Mouse (Mus musculus) stomach, postnatal 0 days (tissue): Measurements from ENCODE around the gene Kctd21. TPM values are rescaled to one million over a fixed set of nuclear protein-coding genes. Genes with fewer than 3 reads are reported as not detected.
A peak's percentile ranks its signal among the peaks of the same experiment; 100 is the strongest.

ENCODE experiments used
- ATAC-seq: fragments of 200-750 bp; cut with Nextera tagmentation; 2 replicates; pipeline ENCODE4 v1.8.0; 2017; ENCODE audit not compliant: low FRiP score, low TSS enrichment
- DNase-seq: peaks from one replicate; pipeline ENCODE4 v3.0.0-alpha.2; 2016; ENCODE audit warnings: low spot score
- H3K27ac ChIP-seq: fragments of 300-500 bp; sonication (generic); replicated peaks from 2 replicates; pipeline ENCODE4 v1.5.1; 2014; ENCODE audit warnings: mild to moderate bottlenecking, control low read depth
- H3K27me3 ChIP-seq: fragments of 300-500 bp; sonication (generic); 2 replicates; pipeline ENCODE4 v1.6.1; 2014; ENCODE audit warnings: low read length; ENCODE audit not compliant: control insufficient read depth, insufficient read depth
- H3K36me3 ChIP-seq: fragments of 300-500 bp; sonication (generic); 2 replicates; pipeline ENCODE4 v1.6.1; 2014; ENCODE audit warnings: low read length, mixed read lengths; ENCODE audit not compliant: control insufficient read depth, insufficient read depth
- H3K4me1 ChIP-seq: fragments of 300-500 bp; sonication (generic); replicated peaks from 2 replicates; pipeline ENCODE4 v1.6.1; 2014; ENCODE audit warnings: antibody characterized with exemption; ENCODE audit not compliant: control insufficient read depth, insufficient read depth
- H3K4me2 ChIP-seq: fragments of 300-500 bp; sonication (generic); replicated peaks from 2 replicates; pipeline ENCODE4 v1.6.1; 2014; ENCODE audit warnings: low read depth, mild to moderate bottlenecking, control low read depth, moderate library complexity
- H3K4me3 ChIP-seq: fragments of 300-500 bp; sonication (generic); 2 replicates; pipeline ENCODE4 v1.5.1; 2014; ENCODE audit warnings: low read depth, low read length, control low read depth
- H3K9ac ChIP-seq: fragments of 300-500 bp; sonication (generic); 2 replicates; pipeline ENCODE4 v1.6.1; 2014; ENCODE audit warnings: mild to moderate bottlenecking, low read length, control low read depth, mixed read lengths
- H3K9me3 ChIP-seq: fragments of 300-500 bp; sonication (generic); 2 replicates; pipeline ENCODE4 v1.6.1; 2016; ENCODE audit warnings: low read length; ENCODE audit not compliant: control insufficient read depth
- CTCF ChIP-seq: IDR thresholded peaks from 2 replicates; pipeline ENCODE4 v1.5.1; 2016; ENCODE audit warnings: antibody characterized with exemption, low read depth, mild to moderate bottlenecking, moderate library complexity
- EP300 ChIP-seq: optimal IDR thresholded peaks from 2 replicates; pipeline ENCODE3; 2016; ENCODE audit warnings: antibody characterized with exemption
- WGBS: fragments of 180-500 bp; shearing (Covaris S2); extraction: QIAGEN DNeasy Blood & Tissue Kit; methylation state at CpG from one replicate; pipeline ENCODE4 v1.1.7; 2014; 5-methylcytosine and 5-hydroxymethylcytosine counted together
- polyA plus RNA-seq: library from polyadenylated mRNA; unstranded; fragments of >200 nt; fragmentation: Nextera tagmentation; extraction: Ambion mirVana; gene quantifications from 2 replicates; pipeline ENCODE4 v1.2.1, GENCODE M21; 2015

The Kctd21 gene
- polyA plus RNA-seq, 1 experiment from 2014 or later, result 2.0 TPM

DNA sequence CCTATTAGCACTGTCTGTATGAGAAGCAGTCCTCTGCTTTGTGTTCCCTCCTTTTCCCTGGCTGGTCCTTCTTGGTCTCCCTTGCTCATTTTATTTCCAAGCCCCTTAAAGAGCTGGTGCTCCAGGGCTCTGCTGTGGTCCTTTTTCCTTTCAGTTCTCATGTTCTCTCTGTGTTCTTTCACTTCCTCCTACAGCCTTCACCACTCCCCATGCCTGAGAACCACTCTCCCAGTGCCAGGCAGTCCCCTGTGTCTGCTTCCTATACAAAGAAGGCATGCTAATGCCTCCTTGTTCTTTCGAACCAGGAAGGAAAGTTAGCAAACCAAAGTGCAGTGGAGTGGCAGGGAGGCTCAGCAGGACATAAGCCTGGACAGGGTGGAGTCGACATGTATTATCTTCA lies 43.8 kb downstream of the Kctd21 start:
- H3K27ac ChIP-seq, result no peak overlapping the region
- ATAC-seq (no peak), DNase-seq (no peak)
- no peaks in the 10 kb centered on the region for H3K9me3 ChIP-seq
- H3K9ac ChIP-seq, result no peak overlapping the region
- TF ChIP-seq EP300 (no peak), CTCF (no peak)
- 85% methylated on average over 2 of the region's 2 CpGs for WGBS
- no peaks in the 10 kb centered on the region for H3K27me3 ChIP-seq
- no peaks in the 10 kb centered on the region; the same call in 1 of the 2 replicates for H3K4me1 ChIP-seq
- peaks cover 10% of the 10 kb centered on the region for H3K36me3 ChIP-seq
- no peak overlapping the region for H3K4me3 ChIP-seq
- H3K4me2 ChIP-seq, result no peak overlapping the region

DNA sequence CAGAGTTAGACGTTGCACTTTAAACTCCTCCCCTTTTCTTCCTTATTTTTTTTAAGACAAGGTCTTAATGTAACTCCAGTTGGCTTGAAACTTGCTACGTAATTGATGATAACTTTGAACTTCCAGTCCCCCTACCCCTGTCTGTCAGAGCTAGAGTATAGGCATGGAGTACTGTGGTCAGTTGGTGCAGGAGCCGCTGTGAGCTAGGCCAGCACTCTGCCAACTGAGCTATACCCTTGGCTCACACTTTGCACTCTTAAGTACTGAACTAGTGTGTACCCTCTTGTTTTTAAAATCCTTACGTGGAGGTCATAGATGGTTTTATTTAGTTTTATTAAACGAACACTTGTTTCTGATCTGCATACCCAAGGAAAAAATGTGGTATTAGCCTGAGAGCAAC lies 47.2 kb downstream of the Kctd21 start:
- no peaks in the 10 kb centered on the region for H3K4me1 ChIP-seq
- no peak overlapping the region for H3K9ac ChIP-seq
- WGBS, result 90% methylated on average over 5 of the region's 5 CpGs
- H3K4me2 ChIP-seq, result no peak overlapping the region
- no peaks in the 10 kb centered on the region for H3K9me3 ChIP-seq
- DNase-seq (no peak), ATAC-seq (no peak)
- no peak overlapping the region for H3K4me3 ChIP-seq
- TF ChIP-seq CTCF (no peak), EP300 (no peak)
- no peaks in the 10 kb centered on the region for H3K27me3 ChIP-seq
- H3K27ac ChIP-seq, result no peak overlapping the region
- peaks cover 18% of the 10 kb centered on the region for H3K36me3 ChIP-seq

DNA sequence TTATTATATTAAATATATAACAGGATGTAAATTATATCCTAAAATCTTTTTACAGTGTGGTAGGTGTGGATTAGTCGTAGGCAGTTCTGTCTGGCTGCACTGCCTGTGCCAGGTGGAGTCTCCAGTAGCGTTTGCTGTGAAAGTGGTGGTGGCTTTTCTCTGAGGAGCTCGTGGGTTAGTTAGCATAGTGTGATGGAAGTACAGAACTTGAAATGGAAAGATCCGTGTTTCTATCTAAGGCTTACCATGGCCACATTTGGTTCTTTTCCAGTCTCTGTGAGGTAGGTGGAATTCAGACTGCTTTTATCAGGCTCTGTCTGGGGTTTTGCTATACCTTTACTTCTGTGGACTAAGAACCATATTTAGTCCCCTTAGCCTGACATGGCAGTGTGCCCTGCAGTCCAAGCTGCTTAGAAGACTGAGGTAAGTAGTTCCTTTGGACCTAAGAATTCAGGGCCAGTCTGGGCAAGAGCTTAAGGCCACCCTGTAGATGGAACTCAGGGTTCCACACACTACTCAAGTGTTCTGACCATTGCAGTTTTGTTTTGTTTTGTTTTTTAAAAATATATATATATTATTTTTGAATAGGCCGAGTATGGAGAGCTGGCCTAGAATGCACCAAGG lies 48.5 kb downstream of the Kctd21 start:
- peaks cover 17% of the 10 kb centered on the region for H3K36me3 ChIP-seq
- H3K9me3 ChIP-seq, result no peaks in the 10 kb centered on the region
- no peak for ATAC-seq
- WGBS, result 92% methylated on average over 5 of the region's 5 CpGs
- no peak for DNase-seq
- H3K9ac ChIP-seq, result no peak overlapping the region
- no peak overlapping the region for H3K4me3 ChIP-seq
- no peak overlapping the region for H3K27ac ChIP-seq
- no peak for TF ChIP-seq CTCF
- TF ChIP-seq EP300, result no peak
- H3K4me1 ChIP-seq, result no peaks in the 10 kb centered on the region
- H3K4me2 ChIP-seq, result no peak overlapping the region
- H3K27me3 ChIP-seq, result no peaks in the 10 kb centered on the region

DNA sequence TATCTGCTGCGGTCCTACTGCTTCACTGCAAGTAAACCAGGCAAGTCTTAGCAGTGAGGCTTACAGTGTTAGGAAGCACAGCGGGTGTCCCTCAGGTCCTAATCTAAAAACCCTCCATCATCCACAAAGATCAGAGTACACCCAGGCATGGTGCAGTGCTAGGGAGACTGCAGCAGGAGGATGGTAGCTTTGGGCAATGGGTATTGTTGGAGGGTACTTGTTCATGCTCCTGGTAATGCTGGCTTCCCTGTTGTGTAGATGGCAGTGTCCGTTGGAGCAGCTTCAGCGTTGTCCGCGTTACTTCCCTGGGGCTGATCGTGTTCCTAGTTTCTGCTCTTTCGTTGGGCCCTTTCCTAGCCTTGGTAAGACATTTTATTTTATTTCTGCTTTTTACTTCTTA lies 50.5 kb downstream of the Kctd21 start:
- no peaks in the 10 kb centered on the region for H3K4me1 ChIP-seq
- H3K9me3 ChIP-seq, result no peaks in the 10 kb centered on the region
- TF ChIP-seq EP300 (no peak), CTCF (no peak)
- no peak overlapping the region for H3K4me2 ChIP-seq
- peaks cover 17% of the 10 kb centered on the region for H3K36me3 ChIP-seq
- no peak overlapping the region for H3K9ac ChIP-seq
- WGBS, result 93% methylated on average over 8 of the region's 8 CpGs
- H3K27ac ChIP-seq, result no peak overlapping the region
- DNase-seq, result no peak
- no peak for ATAC-seq
- H3K4me3 ChIP-seq, result no peak overlapping the region
- no peaks in the 10 kb centered on the region for H3K27me3 ChIP-seq

DNA sequence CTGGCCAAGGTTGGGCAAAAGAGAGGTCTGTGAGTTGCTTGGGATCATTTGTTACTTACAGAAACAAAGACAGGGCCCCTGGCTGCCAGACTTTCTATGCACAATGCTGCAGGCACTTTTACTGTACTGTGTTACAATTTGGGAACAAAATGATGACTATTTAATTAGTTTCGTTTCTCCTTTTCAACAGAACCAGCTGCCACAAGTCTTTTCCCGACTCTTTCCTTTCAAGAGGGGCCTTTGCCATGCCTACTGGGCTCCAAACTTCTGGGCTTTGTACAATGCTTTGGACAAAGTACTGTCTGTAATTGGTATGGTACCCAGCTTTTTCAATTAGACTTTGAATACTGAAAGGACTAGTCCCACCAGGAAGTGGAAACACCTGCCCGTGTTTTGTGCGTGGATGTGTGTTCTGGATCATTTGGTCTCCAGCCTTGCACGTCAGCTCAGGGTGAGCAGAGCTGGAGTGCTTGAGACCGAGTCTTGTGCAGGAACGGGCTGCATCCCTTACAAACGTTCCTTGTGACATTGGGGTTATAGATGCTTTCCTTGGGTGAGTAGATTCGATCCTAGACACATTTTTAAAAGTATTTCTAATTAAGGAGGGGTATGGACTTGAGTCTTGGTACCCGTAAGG lies 51.5 kb downstream of the Kctd21 start:
- ATAC-seq (no peak), DNase-seq (no peak)
- 86% methylated on average over 10 of the region's 10 CpGs for WGBS
- Histone ChIP-seq H3K4me2 (no peak overlapping the region), H3K27ac (no peak overlapping the region), H3K36me3 (peaks cover 17% of the 10 kb centered on the region), H3K9me3 (no peaks in the 10 kb centered on the region), H3K4me1 (no peaks in the 10 kb centered on the region), H3K27me3 (no peaks in the 10 kb centered on the region), H3K4me3 (no peak overlapping the region), H3K9ac (no peak overlapping the region)
- no peak for TF ChIP-seq EP300
- no peak for TF ChIP-seq CTCF

DNA sequence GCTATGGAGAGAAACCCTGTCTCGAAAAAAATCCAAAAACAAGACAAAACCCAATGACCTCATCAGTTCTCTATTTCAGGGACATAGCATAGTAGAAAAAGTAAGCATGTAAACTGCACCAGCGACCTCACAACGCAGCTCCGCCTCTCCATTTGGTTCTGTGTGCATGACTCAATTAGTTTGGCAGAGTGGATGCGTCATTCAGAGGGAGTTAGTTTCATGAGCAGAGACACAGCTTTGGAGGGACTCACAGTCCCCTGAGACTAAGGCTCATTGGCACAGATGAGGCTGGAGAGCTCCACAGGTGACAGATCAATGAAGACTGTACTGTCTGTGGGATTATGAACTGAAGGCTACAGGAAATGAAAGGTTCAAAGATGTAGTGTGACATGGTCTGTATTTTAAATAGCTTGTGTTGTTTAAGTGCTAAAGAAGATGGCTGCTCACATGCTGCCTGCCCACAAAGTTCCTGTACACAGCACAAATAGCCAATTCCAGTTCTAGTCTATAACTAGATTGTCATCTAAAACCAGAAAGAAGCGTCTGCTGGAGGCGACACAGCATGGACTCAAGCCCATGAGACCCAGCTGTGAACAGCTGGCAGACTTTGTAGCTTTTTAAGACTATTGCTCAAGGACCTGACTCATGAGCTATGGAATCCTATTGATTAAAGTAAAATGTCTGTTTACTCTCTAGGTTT lies 54.1 kb downstream of the Kctd21 start:
- no peak for TF ChIP-seq CTCF
- no peak for TF ChIP-seq EP300
- no peaks in the 10 kb centered on the region for H3K27me3 ChIP-seq
- no peak overlapping the region for H3K9ac ChIP-seq
- H3K4me2 ChIP-seq, result no peak overlapping the region
- peak; percentile 72 for ATAC-seq
- no peak overlapping the region for H3K4me3 ChIP-seq
- H3K9me3 ChIP-seq, result no peaks in the 10 kb centered on the region
- H3K4me1 ChIP-seq, result no peaks in the 10 kb centered on the region
- peaks cover 12% of the 10 kb centered on the region for H3K36me3 ChIP-seq
- no peak for DNase-seq
- WGBS, result 66% methylated on average over 7 of the region's 7 CpGs
- peak overlapping the region; percentile 65 for H3K27ac ChIP-seq
